Mouse (Mus musculus): ENCODE measurements around the gene Irx5.
A peak's percentile ranks its signal among the peaks of the same experiment; 100 is the strongest.

Irx5 gene

DNA sequence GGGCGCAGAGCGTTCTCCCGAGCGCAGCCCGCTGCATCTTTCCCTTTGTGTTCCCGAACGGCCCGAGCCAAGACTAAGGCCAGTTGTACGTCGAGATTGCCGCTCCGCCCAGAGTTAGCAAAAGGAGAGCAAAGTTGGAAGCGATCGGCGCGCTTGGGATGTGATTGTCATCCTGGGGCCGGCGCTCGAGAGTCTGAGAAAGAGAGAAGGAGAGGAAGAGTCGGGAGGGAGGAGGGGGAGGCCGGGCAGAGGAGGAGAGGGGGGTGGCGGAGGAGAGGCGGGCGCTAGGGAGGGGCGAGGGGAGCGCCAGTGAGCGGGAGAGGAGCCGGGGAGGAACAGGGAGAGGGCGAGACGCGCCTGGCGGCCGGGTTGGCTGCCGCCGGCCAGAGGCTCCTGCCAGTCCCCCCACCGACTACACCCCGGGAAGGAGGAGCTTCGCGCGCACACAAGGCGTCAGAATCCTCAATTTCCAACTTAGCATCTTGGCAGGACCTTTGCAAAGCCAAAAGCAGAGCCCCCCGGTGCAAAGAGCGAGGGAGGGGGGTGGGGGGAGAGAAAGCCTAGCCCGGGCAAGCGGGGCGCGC lies at the start of gene Irx5:
Gene Irx5, plus strand, starts transcription at position 228 of the 584 bp plus-strand sequence.
- peak; percentile 87 for DNase-seq

DNA sequence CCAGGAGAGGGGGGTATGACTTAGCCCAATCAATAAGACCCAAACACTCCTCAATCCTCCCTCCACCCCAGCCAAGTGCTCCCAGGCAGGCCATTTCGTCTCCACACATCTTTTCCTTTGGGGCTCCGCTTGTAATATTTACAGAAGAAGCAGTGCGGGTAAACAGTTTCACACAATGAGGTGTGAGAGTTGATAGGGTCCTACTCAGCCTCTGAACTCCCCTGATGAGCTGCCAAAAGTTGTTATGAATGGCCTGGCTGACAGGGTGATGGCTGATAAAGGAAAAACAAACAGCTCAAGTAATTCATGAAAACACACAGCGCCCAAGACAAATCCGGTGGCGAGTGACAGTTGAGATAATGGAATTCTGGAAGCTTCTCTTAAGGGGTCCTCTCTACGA lies 45.2 kb upstream of the Irx5 start:
- DNase-seq: no peak

- DNase-seq: no peak
Observed at GRCm38 (mm10) chr8:92313707-92314106, 43.7 kb upstream of the Irx5 start.

DNA sequence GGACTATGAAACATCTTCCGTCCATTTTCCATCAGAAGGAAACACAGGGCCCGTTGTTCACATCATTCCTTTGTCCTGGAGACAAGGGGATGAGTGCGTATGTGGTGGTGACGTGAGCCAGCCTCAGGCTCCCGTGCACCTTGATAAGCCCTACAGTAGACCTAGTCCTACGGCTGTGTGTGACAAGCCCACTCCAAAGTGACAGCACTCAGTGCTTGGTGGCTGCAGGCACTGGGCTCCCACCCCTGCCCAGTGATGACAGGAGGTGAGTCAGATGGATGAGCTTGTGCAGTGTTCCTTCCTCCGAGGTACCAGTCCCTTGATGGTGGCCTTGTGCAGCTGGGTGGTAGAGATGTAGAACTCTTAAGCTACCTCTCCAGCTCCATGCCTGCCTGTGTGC lies 33.7 kb upstream of the Irx5 start:
- DNase-seq: no peak

- no peak for DNase-seq
Observed at GRCm38 (mm10) chr8:92327176-92327575, 30.2 kb upstream of the Irx5 start.

DNA sequence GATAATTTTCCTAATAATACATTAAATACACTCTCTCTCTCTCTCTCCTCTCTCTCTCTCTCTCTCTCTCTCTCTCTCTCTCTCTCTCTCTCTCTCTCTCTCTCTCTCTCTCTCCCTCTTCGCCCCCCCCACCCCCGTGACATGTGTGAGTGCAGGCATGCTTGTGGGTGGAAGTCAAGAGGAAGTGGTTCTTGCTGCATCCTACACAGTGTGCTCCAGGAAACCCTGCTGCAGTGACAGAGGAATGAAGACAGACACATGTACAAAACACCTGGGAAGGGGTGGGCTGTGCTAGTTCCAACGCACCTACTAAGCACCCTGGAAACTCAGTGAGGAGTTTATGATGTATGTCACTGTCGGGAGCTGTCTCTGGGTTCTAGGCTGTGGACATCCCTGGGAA lies 28.2 kb upstream of the Irx5 start:
- no peak for DNase-seq

DNA sequence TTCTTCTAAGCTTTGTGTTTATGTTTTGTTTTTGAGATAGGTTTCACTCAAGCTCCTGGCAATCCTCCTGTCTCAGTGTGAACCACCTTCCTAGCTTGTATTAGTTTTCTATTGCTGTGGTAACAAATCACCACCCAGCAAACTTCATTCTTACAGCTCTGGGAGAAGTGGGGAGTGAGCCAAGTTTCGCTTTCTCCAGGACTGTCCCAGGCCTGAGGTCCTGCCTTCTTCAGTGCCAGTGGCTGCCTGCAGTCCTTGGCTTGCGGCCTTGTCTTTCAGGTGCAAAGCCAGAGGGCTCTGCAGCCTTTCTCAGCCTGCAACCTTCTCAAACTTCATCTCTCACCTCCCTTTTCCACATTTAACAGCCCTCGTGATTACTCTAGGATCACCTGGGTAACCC lies 25.6 kb upstream of the Irx5 start:
- DNase-seq: peak; percentile 7

GRCm38 (mm10) chr8:92333406-92333805 lies 24.0 kb upstream of the Irx5 start:
- no peak for DNase-seq

DNA sequence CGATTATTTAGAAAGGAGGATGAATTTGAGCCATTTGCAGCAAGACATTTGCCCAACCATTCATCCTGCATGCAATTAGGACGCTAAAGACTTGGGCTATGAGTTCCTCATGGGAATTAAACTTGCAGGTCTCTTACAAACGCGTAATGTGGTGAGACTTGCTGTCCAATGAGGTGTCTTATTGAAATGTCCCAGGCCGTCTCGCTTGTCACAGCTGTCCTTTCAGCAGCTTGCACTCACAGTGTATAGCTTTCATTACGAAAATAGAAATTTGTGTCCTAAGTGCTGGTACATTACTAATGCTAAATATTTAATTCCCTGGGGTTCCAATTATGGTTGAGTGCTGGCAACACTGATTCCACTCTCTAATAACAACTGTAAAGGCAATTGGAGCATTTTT lies 22.3 kb upstream of the Irx5 start:
- no peak for DNase-seq

GRCm38 (mm10) chr8:92336041-92336440 lies 21.4 kb upstream of the Irx5 start:
- DNase-seq: no peak

DNA sequence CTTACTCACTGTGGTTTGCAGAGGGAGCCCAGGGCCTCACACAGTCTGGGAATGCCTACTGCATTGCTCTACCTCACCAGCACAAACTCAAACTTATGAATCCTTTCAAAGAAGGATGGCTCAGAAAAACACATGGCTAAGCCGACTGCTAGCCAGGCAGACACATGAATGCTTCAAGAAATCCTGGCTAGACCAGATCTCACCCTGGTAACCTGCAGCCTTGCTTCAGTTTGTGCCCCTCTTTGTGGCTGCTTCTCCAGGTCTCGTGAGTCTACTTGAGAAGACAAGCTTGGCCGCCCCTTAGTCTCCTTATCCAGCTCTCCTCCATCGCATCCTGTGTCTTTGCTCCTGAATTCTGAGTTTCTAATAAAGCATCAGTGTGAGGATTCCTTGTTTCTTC lies 13.9 kb upstream of the Irx5 start:
- no peak for DNase-seq

- no peak for DNase-seq
Observed at GRCm38 (mm10) chr8:92349898-92350486, 7.4 kb upstream of the Irx5 start.

- no peak for DNase-seq
Observed at GRCm38 (mm10) chr8:92353405-92353804, 4.0 kb upstream of the Irx5 start.

GRCm38 (mm10) chr8:92354536-92355482 lies 2.6 kb upstream of the Irx5 start:
- no peak for DNase-seq

DNA sequence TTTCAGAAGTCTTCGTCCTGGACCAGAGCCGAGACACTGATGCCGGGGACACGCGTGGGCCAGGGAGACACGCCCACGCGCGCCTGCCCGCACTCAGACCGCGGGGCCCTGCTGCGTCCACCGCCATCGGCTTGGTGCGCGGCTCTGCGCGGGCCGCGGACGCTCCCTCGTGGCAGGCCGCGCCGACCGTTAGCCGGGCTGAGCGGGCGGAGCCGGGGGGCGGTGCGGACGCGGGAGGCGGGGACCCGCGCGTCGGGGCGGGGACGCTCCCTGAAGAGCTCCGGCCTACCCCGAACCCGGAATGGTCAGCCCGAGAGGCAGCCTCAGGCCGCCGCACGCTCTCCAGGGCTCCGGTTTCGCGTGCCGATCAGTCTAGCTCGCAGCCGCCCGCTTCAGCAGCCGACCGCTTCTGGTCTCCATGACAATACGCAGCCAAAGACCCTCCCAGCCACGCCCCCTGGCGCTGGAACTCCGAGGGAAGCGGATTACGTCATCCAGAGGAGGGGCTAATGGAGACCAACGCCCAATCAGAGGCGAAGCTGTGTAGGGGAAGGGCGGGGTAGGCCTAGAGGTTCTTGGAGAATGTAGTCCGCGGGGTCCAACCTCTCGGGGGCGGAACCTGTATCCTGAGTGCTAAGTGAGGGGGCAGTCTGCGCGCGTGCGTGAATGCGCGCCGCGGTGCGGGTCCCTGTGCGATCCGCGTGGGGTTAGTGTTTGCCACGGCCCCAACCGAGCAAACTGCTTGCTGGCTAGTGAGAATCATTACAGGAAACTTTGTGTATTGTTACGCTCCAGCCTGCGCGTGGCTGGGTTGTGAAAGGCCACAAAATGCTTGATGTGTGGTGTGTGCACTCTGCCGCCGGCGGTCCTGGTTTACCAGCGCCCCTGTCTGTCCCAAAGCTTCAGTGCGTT lies 1.5 kb upstream of the Irx5 start:
- peak; percentile 98 for DNase-seq

DNA sequence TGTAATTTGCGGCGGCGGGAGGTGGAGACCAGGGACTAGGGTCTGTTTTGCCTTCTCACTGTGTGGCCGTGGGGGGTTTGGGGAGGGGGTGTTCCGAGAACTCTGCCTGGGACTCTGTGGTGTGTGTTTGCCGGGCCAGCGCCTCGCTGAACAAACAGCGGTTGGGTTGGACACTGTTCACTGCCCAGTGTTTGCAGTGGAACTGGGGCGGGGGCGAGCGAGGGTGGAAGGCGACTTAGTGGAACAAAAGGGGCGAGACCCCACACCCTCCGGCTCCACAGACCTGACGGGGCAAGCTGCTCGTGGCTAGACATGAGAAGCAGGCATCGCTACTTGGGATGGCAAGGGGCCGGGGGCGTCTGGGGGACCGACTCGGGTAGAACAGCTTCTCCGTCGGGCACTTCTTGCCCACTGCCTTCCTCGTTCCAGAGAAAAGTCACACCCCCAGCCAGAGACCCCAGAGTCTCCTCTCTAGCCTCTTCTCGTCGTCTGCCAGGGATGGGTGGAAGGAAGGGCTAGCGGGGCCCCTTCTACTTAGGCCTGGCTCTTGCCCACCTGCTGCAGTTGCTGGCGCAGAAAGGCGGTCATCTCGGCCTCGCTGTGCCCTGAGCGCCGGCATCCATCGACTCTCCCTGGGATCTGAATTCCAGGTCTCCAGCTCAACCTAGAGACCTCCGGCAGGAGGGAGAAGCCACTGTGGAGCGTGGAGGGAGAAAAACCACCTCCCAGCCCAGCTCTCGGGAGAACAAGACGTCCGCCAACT lies 631 bp upstream of the Irx5 start:
- no peak for DNase-seq

DNA sequence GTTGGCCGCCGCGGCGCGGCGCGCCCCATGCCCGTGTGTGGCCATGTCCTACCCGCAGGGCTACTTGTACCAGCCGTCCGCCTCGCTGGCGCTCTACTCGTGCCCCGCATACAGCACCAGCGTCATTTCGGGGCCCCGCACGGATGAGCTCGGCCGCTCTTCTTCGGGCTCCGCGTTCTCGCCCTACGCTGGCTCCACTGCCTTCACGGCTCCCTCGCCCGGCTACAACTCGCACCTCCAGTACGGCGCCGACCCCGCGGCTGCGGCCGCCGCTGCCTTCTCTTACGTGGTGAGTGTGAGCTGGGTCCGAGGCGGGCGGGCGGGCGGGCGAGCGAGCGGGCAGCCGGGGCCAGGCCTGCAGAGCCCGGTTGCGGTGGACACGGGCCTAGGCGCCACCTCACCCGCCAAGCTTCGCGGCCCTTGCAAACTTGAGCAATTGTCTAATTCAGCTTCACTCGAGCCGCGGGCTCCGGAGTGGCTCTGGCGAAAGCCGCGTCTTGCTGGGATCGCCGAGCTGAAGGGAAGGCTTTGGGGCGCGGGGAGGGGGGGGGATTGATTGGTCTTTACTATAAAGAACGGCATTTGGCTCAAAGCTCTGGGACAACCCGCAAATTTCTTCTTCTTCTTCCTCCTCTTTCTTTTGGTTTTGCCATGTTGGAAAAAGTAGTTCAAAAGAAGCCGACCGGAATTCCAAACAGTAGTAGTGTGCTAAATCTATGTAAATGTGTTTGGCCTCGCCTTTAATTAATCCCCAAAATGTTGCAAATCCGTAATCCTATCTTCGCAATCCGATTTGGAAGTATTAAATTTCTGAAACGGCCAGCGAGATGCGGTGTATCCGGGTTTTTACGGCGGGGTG lies 945 bp downstream of the Irx5 start:
- no peak for DNase-seq

- no peak for DNase-seq
Observed at GRCm38 (mm10) chr8:92359000-92359832, 1.8 kb downstream of the Irx5 start.

DNA sequence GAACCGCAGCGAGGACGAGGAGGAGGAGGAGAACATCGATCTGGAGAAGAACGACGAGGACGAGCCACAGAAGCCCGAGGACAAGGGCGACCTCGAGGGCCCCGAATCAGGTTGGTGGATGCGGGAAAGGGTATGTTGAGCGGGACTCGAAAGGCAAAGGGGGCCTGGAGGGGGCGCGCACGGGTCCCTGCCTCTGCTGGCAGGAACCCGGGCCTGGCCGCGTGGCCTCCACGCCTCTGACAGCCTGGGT lies 2.3 kb downstream of the Irx5 start:
- peak; percentile 36 for DNase-seq

DNA sequence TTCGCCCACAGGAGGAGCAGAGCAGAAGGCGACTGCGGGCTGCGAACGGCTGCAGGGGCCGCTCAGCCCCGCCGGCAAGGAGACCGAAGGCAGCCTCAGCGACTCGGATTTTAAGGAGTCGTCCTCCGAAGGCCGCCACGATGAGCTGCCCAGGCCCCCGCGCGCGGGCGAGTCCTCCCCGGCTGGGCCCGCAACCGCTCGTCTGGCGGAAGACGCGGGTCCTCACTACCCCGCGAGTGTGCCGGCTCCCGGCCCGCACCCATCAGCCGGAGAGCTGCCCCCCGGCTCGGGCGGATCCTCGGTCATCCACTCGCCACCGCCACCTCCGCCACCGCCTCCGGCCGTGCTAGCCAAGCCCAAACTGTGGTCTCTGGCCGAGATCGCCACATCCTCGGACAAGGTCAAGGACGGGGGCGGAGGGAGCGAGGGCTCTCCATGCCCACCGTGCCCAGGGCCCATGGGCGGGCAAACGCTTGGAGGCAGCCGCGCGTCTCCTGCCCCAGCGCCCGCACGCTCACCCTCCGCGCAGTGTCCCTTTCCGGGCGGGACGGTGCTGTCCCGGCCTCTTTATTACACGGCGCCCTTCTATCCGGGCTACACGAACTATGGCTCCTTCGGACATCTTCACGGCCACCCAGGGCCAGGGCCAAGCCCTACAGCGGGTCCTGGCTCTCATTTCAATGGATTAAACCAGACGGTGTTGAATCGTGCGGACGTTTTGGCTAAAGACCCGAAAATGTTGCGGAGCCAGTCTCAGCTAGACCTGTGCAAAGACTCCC lies 2.8 kb downstream of the Irx5 start:
- no peak for DNase-seq

All from kidney, postnatal 14 days (tissue).